Comparison of ENCODE assay signal across 11 mouse cellular contexts in the genomic region with DNA sequence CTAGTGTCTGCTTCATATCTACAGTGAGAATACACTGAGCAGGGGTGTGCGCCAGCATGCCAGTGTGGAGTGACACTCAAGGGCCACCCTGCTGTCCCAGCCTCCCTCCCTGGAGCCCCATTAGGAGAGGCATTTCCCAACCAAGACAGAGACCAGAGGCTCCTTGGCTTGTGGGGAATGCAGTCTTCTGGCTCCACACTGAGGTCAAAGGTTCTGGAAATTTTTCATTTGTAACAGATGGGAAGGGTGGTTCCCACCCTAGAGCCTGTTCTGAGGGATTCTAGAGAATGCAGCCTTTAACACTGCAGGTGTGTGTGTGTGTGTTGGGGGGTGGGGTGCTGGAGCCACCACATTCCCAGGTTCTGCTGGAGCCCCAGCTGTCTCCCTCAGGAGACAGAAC. TPM values are rescaled to one million over a fixed set of nuclear protein-coding genes. Genes with fewer than 3 reads are reported as not detected.
DNase-seq lines count a peak whose midpoint lies in the region; ATAC-seq lines count a peak whose summit lies in the region.
"Had no signal": no experiment of that assay in that cellular context is flagged by ENCODE, and none has a peak within 500 bp of the region (broad histone marks: within the 10 kb centered on the region; RNA-seq: fewer than 3 reads in every experiment).

No protein-coding gene starts in this region.

- peak overlapping the region; percentile 42; the same call in 1 of the 2 replicates for H3K27ac ChIP-seq in heart, embryonic 10.5 days
- H3K27ac ChIP-seq in intestine, embryonic 14.5 days (ENCODE audit: low read depth): peak overlapping the region; percentile 54; the same call in 1 of the 2 replicates
- no peak overlapping the region for H3K27ac ChIP-seq in limb, embryonic 11.5 days (replicated peaks; ENCODE audit: low read depth, low read length)
- H3K27ac ChIP-seq in stomach, embryonic 14.5 days (ENCODE audit: low read length): peak overlapping the region; percentile 49; the same call in 1 of the 2 replicates
- no peak overlapping the region for H3K27ac ChIP-seq in hindbrain, embryonic 12.5 days
- H3K27ac ChIP-seq: embryonic facial prominence, embryonic 15.5 days had no signal

- H3K9ac ChIP-seq in intestine, embryonic 14.5 days (ENCODE audit: low read length): no peak overlapping the region
- H3K9ac ChIP-seq in limb, embryonic 11.5 days (ENCODE audit: low read length): no peak overlapping the region
- H3K9ac ChIP-seq in stomach, embryonic 14.5 days (replicated peaks; ENCODE audit: low read depth, low read length): no peak overlapping the region
- H3K9ac ChIP-seq in hindbrain, embryonic 12.5 days: no peak overlapping the region
- H3K9ac ChIP-seq: embryonic facial prominence, embryonic 15.5 days had no signal

- 65% methylated on average over 1 of the region's 1 CpGs for WGBS in heart, embryonic 10.5 days
- WGBS in intestine, embryonic 14.5 days: 74% methylated on average over 1 of the region's 1 CpGs
- 83% methylated on average over 1 of the region's 1 CpGs for WGBS in limb, embryonic 11.5 days
- WGBS in stomach, embryonic 14.5 days: 76% methylated on average over 1 of the region's 1 CpGs
- 85% methylated on average over 1 of the region's 1 CpGs for WGBS in hindbrain, embryonic 12.5 days

- H3K4me1 ChIP-seq in heart, embryonic 10.5 days: peaks cover 21% of the 10 kb centered on the region
- peaks cover 20% of the 10 kb centered on the region for H3K4me1 ChIP-seq in intestine, embryonic 14.5 days (replicated peaks; ENCODE audit: control insufficient read depth, insufficient read depth, low read length)
- peaks cover 8% of the 10 kb centered on the region for H3K4me1 ChIP-seq in limb, embryonic 11.5 days (ENCODE audit: control insufficient read depth, insufficient read depth, low read length)
- peaks cover 12% of the 10 kb centered on the region for H3K4me1 ChIP-seq in stomach, embryonic 14.5 days (ENCODE audit: control insufficient read depth, insufficient read depth, low read length)
- 0 out of 2 replicates have a peak, but pooled peaks cover 8% of the 10 kb centered on the region for H3K4me1 ChIP-seq in hindbrain, embryonic 12.5 days

- DNase-seq in heart, embryonic 10.5 days (ENCODE audit: low spot score): no peak
- no peak for DNase-seq in heart, postnatal 14 days
- no peak for DNase-seq in intestine, embryonic 14.5 days (ENCODE audit: low spot score)
- no peak for DNase-seq in limb, embryonic 11.5 days (ENCODE audit: low spot score)
- DNase-seq in right cerebral cortex, postnatal 36 days (ENCODE audit: low spot score in 2 of 2): no peak
- no peak for DNase-seq in cerebellum, adult 9-10 months

- intact Hi-C loops in heart, postnatal 14 days (cut with DNase I): no loop called here

- ATAC-seq in intestine, embryonic 14.5 days (replicated peaks; ENCODE audit: low FRiP score, low TSS enrichment, low read depth): 0 out of 2 replicates have a peak, but pooled peaks have one; percentile 37
- ATAC-seq in limb, embryonic 11.5 days (ENCODE audit: insufficient number of reproducible peaks, low FRiP score, low TSS enrichment, low read depth): peak; percentile 49; the same call in 1 of the 2 replicates
- no peak for ATAC-seq in stomach, embryonic 14.5 days (ENCODE audit: insufficient number of reproducible peaks, insufficient read depth, low FRiP score, low read depth)
- ATAC-seq in hindbrain, embryonic 12.5 days (ENCODE audit: low FRiP score): no peak

- H3K36me3 ChIP-seq in heart, embryonic 10.5 days: no peaks in the 10 kb centered on the region
- no peaks in the 10 kb centered on the region for H3K36me3 ChIP-seq in intestine, embryonic 14.5 days (ENCODE audit: control insufficient read depth, insufficient read depth, low read length)
- no peaks in the 10 kb centered on the region; the same call in 1 of the 2 replicates for H3K36me3 ChIP-seq in limb, embryonic 11.5 days (ENCODE audit: control insufficient read depth, insufficient read depth, low read length)
- no peaks in the 10 kb centered on the region for H3K36me3 ChIP-seq in stomach, embryonic 14.5 days (ENCODE audit: control insufficient read depth, insufficient read depth, low read length)
- no peaks in the 10 kb centered on the region for H3K36me3 ChIP-seq in hindbrain, embryonic 12.5 days
- H3K36me3 ChIP-seq: embryonic facial prominence, embryonic 15.5 days had no signal

- H3K4me2 ChIP-seq in intestine, embryonic 14.5 days (ENCODE audit: low read length): no peak overlapping the region
- no peak overlapping the region for H3K4me2 ChIP-seq in limb, embryonic 11.5 days (ENCODE audit: low read depth, severe bottlenecking)
- H3K4me2 ChIP-seq in stomach, embryonic 14.5 days (replicated peaks; ENCODE audit: low read depth, low read length): no peak overlapping the region
- no peak overlapping the region for H3K4me2 ChIP-seq in hindbrain, embryonic 12.5 days (replicated peaks)
- H3K4me2 ChIP-seq: embryonic facial prominence, embryonic 15.5 days had no signal

- no peak overlapping the region for H3K4me3 ChIP-seq in heart, embryonic 10.5 days
- H3K4me3 ChIP-seq in intestine, embryonic 14.5 days (ENCODE audit: low read depth, low read length): no peak overlapping the region
- H3K4me3 ChIP-seq in limb, embryonic 11.5 days (ENCODE audit: low read depth, low read length): no peak overlapping the region
- H3K4me3 ChIP-seq in stomach, embryonic 14.5 days (ENCODE audit: low read depth, low read length): no peak overlapping the region
- no peak overlapping the region for H3K4me3 ChIP-seq in hindbrain, embryonic 12.5 days
- H3K4me3 ChIP-seq: embryonic facial prominence, embryonic 15.5 days had no signal

- no peaks in the 10 kb centered on the region for H3K9me3 ChIP-seq in heart, embryonic 10.5 days
- no peaks in the 10 kb centered on the region for H3K9me3 ChIP-seq in intestine, embryonic 14.5 days (ENCODE audit: control insufficient read depth, low read length)
- no peaks in the 10 kb centered on the region for H3K9me3 ChIP-seq in limb, embryonic 11.5 days (ENCODE audit: control insufficient read depth, low read length)
- H3K9me3 ChIP-seq in stomach, embryonic 14.5 days (ENCODE audit: control insufficient read depth, low read depth, low read length): no peaks in the 10 kb centered on the region
- H3K9me3 ChIP-seq in hindbrain, embryonic 12.5 days (replicated peaks): no peaks in the 10 kb centered on the region
- H3K9me3 ChIP-seq: embryonic facial prominence, embryonic 15.5 days had no signal

- peaks cover 21% of the 10 kb centered on the region; the same call in 1 of the 2 replicates for H3K27me3 ChIP-seq in heart, embryonic 10.5 days (ENCODE audit: insufficient read depth, poor library complexity, severe bottlenecking)
- H3K27me3 ChIP-seq in intestine, embryonic 14.5 days (replicated peaks; ENCODE audit: control insufficient read depth, insufficient read depth, low read length): no peaks in the 10 kb centered on the region
- no peaks in the 10 kb centered on the region for H3K27me3 ChIP-seq in limb, embryonic 11.5 days (ENCODE audit: control insufficient read depth, insufficient read depth, low read length)
- H3K27me3 ChIP-seq in stomach, embryonic 14.5 days (ENCODE audit: control insufficient read depth, insufficient read depth, low read length): no peaks in the 10 kb centered on the region
- H3K27me3 ChIP-seq in hindbrain, embryonic 12.5 days: no peaks in the 10 kb centered on the region
- H3K27me3 ChIP-seq: embryonic facial prominence, embryonic 15.5 days had no signal

RNA-seq across cellular contexts. Expression of a gene that starts 11.5 kb away (rescaled TPM):
- polyA plus RNA-seq in heart, embryonic 10.5 days (2016; fragmentation: Nextera tagmentation; extraction: Ambion mirVana): 0.22 and 0.82 TPM in 2 replicates
- total RNA-seq in heart, postnatal 14 days (2021): 10 to 100 TPM; 24.1 to 30.3 TPM
- polyA plus RNA-seq in intestine, embryonic 14.5 days (2014; fragmentation: Nextera tagmentation; extraction: Ambion mirVana): 2.1 and 2.4 TPM in 2 replicates
- polyA plus RNA-seq in limb, embryonic 11.5 days (2014; fragmentation: Nextera tagmentation; extraction: Ambion mirVana): 0.62 and 0.99 TPM in 2 replicates
- 1.9 and 2.1 TPM in 2 replicates for polyA plus RNA-seq in stomach, embryonic 14.5 days (2014; fragmentation: Nextera tagmentation; extraction: Ambion mirVana)
- 1.0 TPM in 2 replicates for polyA plus RNA-seq in hindbrain, embryonic 12.5 days (2016; fragmentation: Nextera tagmentation; extraction: Ambion mirVana)
- total RNA-seq: CH12.LX; neutrophil, adult 5-6 weeks had no signal

RNA-seq across cellular contexts. Expression of a gene that starts 25.3 kb away (rescaled TPM):
- polyA plus RNA-seq in heart, embryonic 10.5 days (2016; fragmentation: Nextera tagmentation; extraction: Ambion mirVana): 72.9 and 98.6 TPM in 2 replicates
- 100 to 1,000 TPM; 121 to 126 TPM for total RNA-seq in heart, postnatal 14 days (2021)
- polyA plus RNA-seq in intestine, embryonic 14.5 days (2014; fragmentation: Nextera tagmentation; extraction: Ambion mirVana): 262 and 279 TPM in 2 replicates
- polyA plus RNA-seq in limb, embryonic 11.5 days (2014; fragmentation: Nextera tagmentation; extraction: Ambion mirVana): 110 and 112 TPM in 2 replicates
- 174 and 197 TPM in 2 replicates for polyA plus RNA-seq in stomach, embryonic 14.5 days (2014; fragmentation: Nextera tagmentation; extraction: Ambion mirVana)
- 105 and 121 TPM in 2 replicates for polyA plus RNA-seq in hindbrain, embryonic 12.5 days (2016; fragmentation: Nextera tagmentation; extraction: Ambion mirVana)

Comparison
In these comparisons a context has a peak if more than half of its experiments do, and no peak if none do; other contexts are left out.
1. H3K27ac ChIP-seq: peak in heart, embryonic 10.5 days (single experiment), intestine, embryonic 14.5 days (single experiment) and stomach, embryonic 14.5 days (single experiment); none in limb, embryonic 11.5 days (single experiment) and hindbrain, embryonic 12.5 days (single experiment).
2. ATAC-seq: peak in intestine, embryonic 14.5 days (single experiment) and limb, embryonic 11.5 days (single experiment); none in stomach, embryonic 14.5 days (single experiment) and hindbrain, embryonic 12.5 days (single experiment).